Mouse (Mus musculus): ENCODE results near the gene Habp4. TPM values are rescaled to one million over a fixed set of nuclear protein-coding genes. Genes with fewer than 3 reads are reported as not detected.

Gene Habp4
- polyA plus RNA-seq (2014; fragmentation: Illumina TruSeq; extraction: RNeasy Lipid Tissue Mini Kit (QIAGEN cat#74804); ENCODE audit: low read depth, low replicate concordance) = 31.9 TPM

DNA sequence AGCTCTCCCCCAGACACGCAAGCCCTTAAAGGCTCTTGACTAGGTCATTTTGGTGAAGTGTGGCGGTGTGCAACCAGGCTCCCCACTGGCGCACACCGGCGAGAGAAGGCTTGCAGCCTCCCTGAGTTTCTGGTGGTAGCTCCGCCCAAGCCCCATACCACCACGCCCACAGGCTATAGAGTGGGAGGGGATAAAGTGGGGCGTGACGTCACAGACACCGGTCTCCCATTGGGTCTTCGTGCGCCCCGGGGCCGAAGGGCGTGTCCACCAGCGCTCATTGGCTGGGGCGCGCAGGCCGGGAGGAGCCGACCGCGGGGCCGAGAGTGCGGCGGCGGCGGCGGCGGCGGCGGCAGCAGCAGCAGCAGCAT is at the start of gene Habp4:
Habp4 (plus strand) TSS at position 277 of the 368 bp plus-strand sequence.

DNA sequence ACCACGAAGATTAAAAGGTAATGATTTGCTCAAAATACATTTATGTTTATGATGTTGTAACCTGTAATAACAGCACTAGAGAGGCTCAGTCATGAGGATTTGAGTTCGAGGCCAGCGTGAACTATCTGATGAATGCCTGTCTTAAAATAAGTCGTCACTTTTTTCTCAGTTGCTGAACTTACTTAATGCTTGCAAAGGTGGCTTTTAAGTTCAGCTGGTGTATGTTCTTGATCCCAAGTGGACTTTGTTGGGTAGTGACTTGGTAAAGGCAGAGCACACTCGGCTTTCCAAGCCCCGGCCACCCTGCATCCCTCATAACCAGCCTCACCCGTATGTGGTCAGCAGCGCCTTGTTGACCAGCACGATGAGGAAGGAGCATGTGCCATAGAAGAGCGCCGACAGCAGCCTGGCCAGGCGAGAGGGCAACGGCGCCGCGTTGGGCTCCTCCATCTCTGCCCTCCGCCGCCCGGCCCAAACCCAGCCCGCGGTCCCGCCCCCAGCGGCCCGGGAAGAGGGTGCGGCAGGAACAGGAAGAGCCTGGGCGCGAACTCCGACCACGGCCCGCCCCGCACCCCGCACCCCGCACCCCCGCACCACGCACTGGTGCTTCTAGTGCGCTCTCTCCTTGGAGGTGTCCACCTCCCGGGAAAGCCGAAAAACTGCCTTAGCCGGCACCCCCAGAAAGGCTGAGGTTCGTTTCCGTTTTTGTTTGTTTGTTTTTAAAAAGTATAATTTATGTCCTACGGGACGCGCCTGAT is 32.6 kb upstream of the Habp4 start, which contains the start of gene Slc35d2:
Slc35d2 (minus strand) TSS at position 511 of the 758 bp plus-strand sequence.

DNA sequence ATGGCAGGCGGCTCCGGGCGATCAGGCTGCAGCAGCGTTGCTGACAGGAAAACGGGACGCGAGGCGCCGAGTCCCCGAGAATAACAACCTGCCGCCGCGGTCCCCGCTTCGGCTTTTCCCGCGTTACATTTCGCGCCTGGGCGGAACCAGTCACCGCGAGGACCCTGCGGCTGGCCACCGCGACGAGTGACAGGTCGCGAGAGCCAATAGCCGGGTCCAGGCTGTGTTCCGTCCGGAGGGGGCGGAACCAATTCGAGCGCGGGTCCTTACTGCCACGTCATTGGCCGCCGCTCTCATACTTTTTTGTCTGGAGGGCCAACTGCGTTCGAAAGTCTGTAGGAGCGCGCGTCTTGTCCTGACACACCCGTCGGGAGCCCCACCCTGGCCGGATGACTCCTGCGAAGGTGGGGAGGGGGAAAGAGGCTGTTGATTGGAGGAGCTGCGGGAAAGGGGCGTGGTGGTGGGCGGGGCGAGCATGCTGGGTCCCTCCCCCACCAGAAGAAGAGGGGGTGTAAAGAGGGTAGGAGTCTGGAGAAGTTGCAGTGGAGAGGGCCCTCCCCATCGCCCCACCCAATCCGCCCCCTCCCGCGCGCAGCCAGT is 8.4 kb upstream of the Habp4 start, which contains the start of gene Zfp367:
Zfp367 (minus strand) TSS at position 120 of the 600 bp plus-strand sequence.

Other genes starting within 250 kb of the Habp4 start
- not detected for gene Hsd17b3, start 72.6 kb upstream of the Habp4 start, polyA plus RNA-seq (2014; fragmentation: Illumina TruSeq; extraction: RNeasy Lipid Tissue Mini Kit (QIAGEN cat#74804); ENCODE audit: low read depth, low replicate concordance)
- gene Slc35d2, start 32.5 kb upstream of the Habp4 start, polyA plus RNA-seq (2014; fragmentation: Illumina TruSeq; extraction: RNeasy Lipid Tissue Mini Kit (QIAGEN cat#74804); ENCODE audit: low read depth, low replicate concordance) = 28.8 TPM
- gene Zfp367, start 8.6 kb upstream of the Habp4 start, polyA plus RNA-seq (2014; fragmentation: Illumina TruSeq; extraction: RNeasy Lipid Tissue Mini Kit (QIAGEN cat#74804); ENCODE audit: low read depth, low replicate concordance) = 52.5 TPM
- 35.2 TPM for gene Cdc14b, start 113.5 kb downstream of the Habp4 start, polyA plus RNA-seq (2014; fragmentation: Illumina TruSeq; extraction: RNeasy Lipid Tissue Mini Kit (QIAGEN cat#74804); ENCODE audit: low read depth, low replicate concordance)
- gene Aaed1, start 150.9 kb downstream of the Habp4 start, polyA plus RNA-seq (2014; fragmentation: Illumina TruSeq; extraction: RNeasy Lipid Tissue Mini Kit (QIAGEN cat#74804); ENCODE audit: low read depth, low replicate concordance) = 105 TPM
- 399 TPM for gene Ctsl, start 209.1 kb downstream of the Habp4 start, polyA plus RNA-seq (2014; fragmentation: Illumina TruSeq; extraction: RNeasy Lipid Tissue Mini Kit (QIAGEN cat#74804); ENCODE audit: low read depth, low replicate concordance)